Mouse (Mus musculus) spleen, adult 2 months (tissue): ENCODE measurements around the gene Slc22a16.

Experiments
- CTCF ChIP-seq: fragments of 200-500 bp; IDR thresholded peaks from 2 replicates; pipeline ENCODE4 v1.5.1; 2011; ENCODE audit warnings: mild to moderate bottlenecking, inconsistent platforms; ENCODE audit not compliant: insufficient read depth, insufficient read length, insufficient replicate concordance; ENCODE audit errors: extremely low read depth
- POLR2A ChIP-seq: fragments of 200-500 bp; IDR thresholded peaks from 2 replicates; pipeline ENCODE4 v1.6.1; 2011; ENCODE audit warnings: low read depth, low read length, inconsistent platforms

DNA sequence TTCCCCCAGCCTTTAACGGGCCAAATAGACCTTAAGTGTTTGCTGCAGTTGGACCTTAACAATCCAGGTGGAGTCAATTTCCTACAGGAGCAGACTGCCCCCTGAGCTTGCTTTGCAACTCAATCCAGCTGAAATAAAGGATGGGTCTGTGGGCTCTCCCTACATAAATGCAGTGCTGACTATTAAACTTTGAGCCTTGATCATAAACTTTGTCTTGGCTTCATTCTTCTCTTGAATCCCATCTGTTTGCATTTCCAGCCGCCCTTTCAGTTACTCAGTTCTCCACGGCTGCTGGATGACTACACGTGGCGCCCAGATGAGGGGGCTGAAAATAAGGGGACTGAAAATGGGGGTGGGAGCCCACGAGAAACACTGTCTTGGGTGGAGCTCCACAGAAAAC lies 28.8 kb upstream of the Slc22a16 start:
- no peak for TF ChIP-seq CTCF
- no peak for TF ChIP-seq POLR2A
